Mouse (Mus musculus) kidney, adult 18-20 months (tissue): ENCODE results near the gene Olfr843.

Experiments
- DNase-seq: peaks from one replicate; pipeline ENCODE4 v3.0.0; 2021

Gene Olfr843

GRCm38 (mm10) chr9:19251887-19252286, at the start of gene Olfr843:
TSS of gene Olfr843 (minus strand) at chr9:19251987.
- DNase-seq: no peak
